Mouse (Mus musculus): ENCODE data around the gene Arid5b.
A peak's percentile ranks its signal among the peaks of the same experiment; 100 is the strongest.

Gene Arid5b

GRCm38 (mm10) chr10:68087722-68088121 is 190.8 kb downstream of the Arid5b start:
- no peak for DNase-seq (ENCODE audit: low read depth)

- peak; percentile 69 for DNase-seq (ENCODE audit: low read depth)
Measured at GRCm38 (mm10) chr10:68086973-68087372, 191.6 kb downstream of the Arid5b start.

- DNase-seq (ENCODE audit: low read depth) = no peak
Measured at GRCm38 (mm10) chr10:68085574-68085973, 193.0 kb downstream of the Arid5b start.

GRCm38 (mm10) chr10:68081712-68082111 is 196.8 kb downstream of the Arid5b start:
- no peak for DNase-seq (ENCODE audit: low read depth)

- no peak for DNase-seq (ENCODE audit: low read depth)
Measured at GRCm38 (mm10) chr10:68079910-68080670, 198.4 kb downstream of the Arid5b start.

- DNase-seq (ENCODE audit: low read depth) = no peak
Measured at GRCm38 (mm10) chr10:68078708-68079107, 199.8 kb downstream of the Arid5b start.

- no peak for DNase-seq (ENCODE audit: low read depth)
Measured at GRCm38 (mm10) chr10:68075181-68075580, 203.4 kb downstream of the Arid5b start.

GRCm38 (mm10) chr10:68074291-68074690 is 204.2 kb downstream of the Arid5b start:
- no peak for DNase-seq (ENCODE audit: low read depth)

- no peak for DNase-seq (ENCODE audit: low read depth)
Measured at GRCm38 (mm10) chr10:68072626-68073025, 205.9 kb downstream of the Arid5b start.

GRCm38 (mm10) chr10:68071041-68071440 is 207.5 kb downstream of the Arid5b start:
- DNase-seq (ENCODE audit: low read depth) = no peak

- DNase-seq (ENCODE audit: low read depth) = no peak
Measured at GRCm38 (mm10) chr10:68068426-68068825, 210.1 kb downstream of the Arid5b start.

- no peak for DNase-seq (ENCODE audit: low read depth)
Measured at GRCm38 (mm10) chr10:68067961-68068360, 210.6 kb downstream of the Arid5b start.

GRCm38 (mm10) chr10:68066173-68066572 is 212.4 kb downstream of the Arid5b start:
- no peak for DNase-seq (ENCODE audit: low read depth)

- DNase-seq (ENCODE audit: low read depth) = no peak
Measured at GRCm38 (mm10) chr10:68064571-68064970, 214.0 kb downstream of the Arid5b start.

GRCm38 (mm10) chr10:68063806-68064545 is 214.6 kb downstream of the Arid5b start:
- DNase-seq (ENCODE audit: low read depth) = no peak

- DNase-seq (ENCODE audit: low read depth) = no peak
Measured at GRCm38 (mm10) chr10:68061249-68061615, 217.3 kb downstream of the Arid5b start.

GRCm38 (mm10) chr10:68060590-68061248 is 217.8 kb downstream of the Arid5b start:
- peak; percentile 7 for DNase-seq (ENCODE audit: low read depth)

- no peak for DNase-seq (ENCODE audit: low read depth)
Measured at GRCm38 (mm10) chr10:68058378-68058777, 220.2 kb downstream of the Arid5b start.

- DNase-seq (ENCODE audit: low read depth) = peak; percentile 22
Measured at GRCm38 (mm10) chr10:68057841-68058240, 220.7 kb downstream of the Arid5b start.

- DNase-seq (ENCODE audit: low read depth) = no peak
Measured at GRCm38 (mm10) chr10:68054706-68055105, 223.8 kb downstream of the Arid5b start.

- no peak for DNase-seq (ENCODE audit: low read depth)
Measured at GRCm38 (mm10) chr10:68054131-68054530, 224.4 kb downstream of the Arid5b start.

- DNase-seq (ENCODE audit: low read depth) = no peak
Measured at GRCm38 (mm10) chr10:68052307-68052706, 226.2 kb downstream of the Arid5b start.
